Mouse (Mus musculus): Measurements from ENCODE around the gene Csrnp1. TPM values are rescaled to one million over a fixed set of nuclear protein-coding genes. Genes with fewer than 3 reads are reported as not detected.

The Csrnp1 gene
- polyA plus RNA-seq (2012): 0.12 and 0.23 TPM in 2 replicates

- TF ChIP-seq TAL1 (IDR thresholded peaks at IDR 0.05; ENCODE audit: low read length) (no peak), GATA1 (IDR thresholded peaks at IDR 0.05; ENCODE audit: low read length) (no peak)
- peaks cover 46% of the 10 kb centered on the region for H3K27me3 ChIP-seq (ENCODE audit: control insufficient read depth)
- no peaks in the 10 kb centered on the region for H3K9me3 ChIP-seq (ENCODE audit: control insufficient read depth, low read length)
- peak within 1 kb of the TSS; percentile 63 for H3K4me3 ChIP-seq (replicated peaks)
- no peaks in the 10 kb centered on the region for H3K36me3 ChIP-seq (ENCODE audit: control insufficient read depth)
- peaks cover 39% of the 10 kb centered on the region for H3K4me1 ChIP-seq (ENCODE audit: control insufficient read depth)
Measured at GRCm38 (mm10) chr9:119984536-119985011, at the start of gene Csrnp1. TSS of gene Csrnp1 (minus strand) at chr9:119984658.

DNA sequence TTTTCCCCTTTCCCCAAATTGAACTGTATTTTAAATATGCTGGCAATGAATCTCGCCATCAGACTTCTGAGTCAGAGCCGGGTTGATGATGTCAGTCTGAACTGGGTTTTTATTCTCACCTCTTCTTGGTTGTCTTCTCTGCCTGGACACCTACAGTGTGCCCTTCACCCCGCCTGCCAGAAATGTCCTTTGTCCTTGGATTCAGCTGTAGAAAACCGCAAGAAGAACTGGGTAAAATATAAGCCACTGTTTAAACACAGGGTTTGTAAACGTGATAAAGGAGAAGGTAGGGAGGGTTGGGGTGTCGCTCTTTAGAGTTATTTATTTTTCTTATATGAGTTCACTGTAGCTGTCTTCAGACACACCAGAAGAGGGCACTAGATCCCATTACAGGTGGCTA is 48.3 kb upstream of the Csrnp1 start:
- no peaks in the 10 kb centered on the region for H3K4me1 ChIP-seq (ENCODE audit: control insufficient read depth)
- no peak for TF ChIP-seq TAL1 (IDR thresholded peaks at IDR 0.05; ENCODE audit: low read length)
- no peak for TF ChIP-seq GATA1 (IDR thresholded peaks at IDR 0.05; ENCODE audit: low read length)
- no peaks in the 10 kb centered on the region for H3K9me3 ChIP-seq (ENCODE audit: control insufficient read depth, low read length)
- H3K36me3 ChIP-seq (ENCODE audit: control insufficient read depth): no peaks in the 10 kb centered on the region
- H3K27me3 ChIP-seq (ENCODE audit: control insufficient read depth): no peaks in the 10 kb centered on the region
- no peak overlapping the region for H3K4me3 ChIP-seq (replicated peaks)

DNA sequence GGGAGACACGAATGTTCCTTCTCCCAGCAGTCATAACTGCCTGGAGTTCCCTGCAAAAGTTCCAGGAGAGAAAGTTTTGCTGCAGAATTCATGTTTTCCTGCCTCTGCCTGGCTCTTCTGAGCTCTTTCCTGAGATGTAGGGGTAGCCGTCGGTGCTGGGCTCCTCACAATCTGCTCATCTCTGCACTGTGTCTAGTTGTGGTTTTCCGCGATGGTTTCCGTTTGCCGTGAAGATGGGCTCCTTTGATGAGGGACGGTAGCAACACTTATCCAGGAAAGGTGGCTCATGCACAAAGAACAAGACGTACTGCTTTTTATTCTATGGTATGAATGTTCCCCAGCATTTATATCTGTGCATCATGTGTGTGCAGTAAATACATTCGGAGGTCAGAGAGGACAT is 46.0 kb upstream of the Csrnp1 start:
- H3K27me3 ChIP-seq (ENCODE audit: control insufficient read depth): no peaks in the 10 kb centered on the region
- H3K4me1 ChIP-seq (ENCODE audit: control insufficient read depth): no peaks in the 10 kb centered on the region; the same call in 1 of the 2 replicates
- no peaks in the 10 kb centered on the region for H3K36me3 ChIP-seq (ENCODE audit: control insufficient read depth)
- H3K4me3 ChIP-seq (replicated peaks): no peak overlapping the region
- no peaks in the 10 kb centered on the region for H3K9me3 ChIP-seq (ENCODE audit: control insufficient read depth, low read length)
- TF ChIP-seq GATA1 (IDR thresholded peaks at IDR 0.05; ENCODE audit: low read length): no peak
- no peak for TF ChIP-seq TAL1 (IDR thresholded peaks at IDR 0.05; ENCODE audit: low read length)

DNA sequence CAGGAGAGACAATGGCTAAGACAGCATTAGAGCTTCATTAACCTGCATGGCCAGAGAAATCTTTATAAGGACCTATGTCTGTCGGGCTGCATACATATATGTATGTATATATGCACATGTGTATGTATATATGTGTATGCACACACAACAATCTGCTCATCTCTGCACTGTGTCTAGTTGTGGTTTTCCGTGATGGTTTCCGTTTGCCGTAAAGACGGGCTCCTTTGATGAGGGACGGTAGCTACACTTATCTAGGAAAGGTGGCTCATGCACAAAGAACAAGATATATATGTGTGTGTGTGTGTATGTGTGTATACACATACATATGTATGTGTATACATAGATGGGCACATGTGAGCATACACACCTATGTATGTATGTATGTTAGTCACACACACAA is 45.4 kb upstream of the Csrnp1 start:
- Histone ChIP-seq H3K4me3 (replicated peaks) (no peak overlapping the region), H3K27me3 (ENCODE audit: control insufficient read depth) (no peaks in the 10 kb centered on the region)

DNA sequence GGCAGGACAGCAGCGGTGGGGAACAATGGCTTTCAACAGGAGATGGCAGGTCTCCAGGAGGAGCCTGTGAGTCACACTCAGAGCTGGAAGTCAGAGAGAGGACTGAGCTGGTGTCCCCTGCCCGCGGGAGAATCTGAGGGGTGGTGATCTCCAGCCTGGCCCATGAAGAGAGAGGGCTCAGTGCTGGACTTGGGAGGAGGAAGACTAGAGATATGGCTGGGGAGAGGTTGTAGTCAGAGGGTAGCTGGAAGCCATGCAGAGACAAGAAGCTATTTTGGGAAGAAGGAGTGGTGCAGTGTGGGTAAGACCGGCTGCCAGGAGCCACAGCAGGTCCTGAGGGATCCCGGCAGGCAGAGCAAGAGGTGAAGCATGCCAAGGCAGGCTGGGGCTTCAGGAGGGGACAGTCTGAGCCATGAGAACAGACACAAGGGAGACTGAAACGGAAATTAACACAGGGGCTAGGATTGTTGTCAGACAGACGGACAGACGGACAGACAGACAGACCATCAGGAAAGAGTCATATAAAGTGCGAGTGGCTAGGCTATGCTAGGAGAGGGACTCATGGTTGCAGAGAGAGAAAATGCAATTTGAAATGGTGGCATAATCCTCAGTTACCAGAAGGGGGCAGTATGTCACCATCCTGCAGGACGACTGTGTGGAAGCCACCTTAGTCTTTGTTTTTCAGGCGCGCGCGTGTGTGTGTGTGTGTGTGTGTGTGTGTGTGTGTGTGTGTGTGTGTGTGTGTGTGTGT is 43.1 kb upstream of the Csrnp1 start:
- Histone ChIP-seq H3K27me3 (ENCODE audit: control insufficient read depth) (no peaks in the 10 kb centered on the region), H3K4me3 (replicated peaks) (no peak overlapping the region), H3K36me3 (ENCODE audit: control insufficient read depth) (no peaks in the 10 kb centered on the region), H3K4me1 (ENCODE audit: control insufficient read depth) (no peaks in the 10 kb centered on the region; the same call in 1 of the 2 replicates), H3K9me3 (ENCODE audit: control insufficient read depth, low read length) (no peaks in the 10 kb centered on the region)
- TF ChIP-seq TAL1 (IDR thresholded peaks at IDR 0.05; ENCODE audit: low read length) (no peak), GATA1 (IDR thresholded peaks at IDR 0.05; ENCODE audit: low read length) (no peak)

More for the DNA sequence above, 45.4 kb upstream of the Csrnp1 start:
- TF ChIP-seq TAL1 (IDR thresholded peaks at IDR 0.05; ENCODE audit: low read length) (no peak), GATA1 (IDR thresholded peaks at IDR 0.05; ENCODE audit: low read length) (no peak)
- H3K36me3 ChIP-seq (ENCODE audit: control insufficient read depth): no peaks in the 10 kb centered on the region
- no peaks in the 10 kb centered on the region for H3K9me3 ChIP-seq (ENCODE audit: control insufficient read depth, low read length)
- H3K4me1 ChIP-seq (ENCODE audit: control insufficient read depth): no peaks in the 10 kb centered on the region; the same call in 1 of the 2 replicates

DNA sequence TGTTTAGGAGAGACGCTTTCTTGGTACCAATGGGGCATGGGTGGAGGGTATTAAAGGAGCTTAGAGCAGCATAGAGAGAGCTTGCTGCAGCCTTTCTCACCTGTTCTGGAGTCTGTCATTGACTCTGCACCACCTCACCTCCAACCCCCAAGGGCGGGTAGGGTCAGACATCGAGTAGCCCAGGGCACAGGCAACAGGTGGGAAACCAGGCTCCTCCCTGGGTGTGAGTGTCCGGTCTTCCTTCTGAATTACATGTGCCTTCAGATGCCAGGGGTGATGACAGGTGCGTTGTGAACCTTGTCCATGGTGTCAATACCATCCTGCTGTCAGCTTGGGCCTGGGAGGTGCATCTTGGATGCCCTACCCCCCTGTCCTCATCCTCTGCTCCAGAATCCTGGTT is 40.2 kb upstream of the Csrnp1 start:
- TF ChIP-seq TAL1 (IDR thresholded peaks at IDR 0.05; ENCODE audit: low read length) (no peak), GATA1 (IDR thresholded peaks at IDR 0.05; ENCODE audit: low read length) (no peak)
- Histone ChIP-seq H3K36me3 (ENCODE audit: control insufficient read depth) (no peaks in the 10 kb centered on the region), H3K27me3 (ENCODE audit: control insufficient read depth) (no peaks in the 10 kb centered on the region), H3K4me1 (ENCODE audit: control insufficient read depth) (no peaks in the 10 kb centered on the region; the same call in 1 of the 2 replicates), H3K4me3 (replicated peaks) (no peak overlapping the region), H3K9me3 (ENCODE audit: control insufficient read depth, low read length) (no peaks in the 10 kb centered on the region)

DNA sequence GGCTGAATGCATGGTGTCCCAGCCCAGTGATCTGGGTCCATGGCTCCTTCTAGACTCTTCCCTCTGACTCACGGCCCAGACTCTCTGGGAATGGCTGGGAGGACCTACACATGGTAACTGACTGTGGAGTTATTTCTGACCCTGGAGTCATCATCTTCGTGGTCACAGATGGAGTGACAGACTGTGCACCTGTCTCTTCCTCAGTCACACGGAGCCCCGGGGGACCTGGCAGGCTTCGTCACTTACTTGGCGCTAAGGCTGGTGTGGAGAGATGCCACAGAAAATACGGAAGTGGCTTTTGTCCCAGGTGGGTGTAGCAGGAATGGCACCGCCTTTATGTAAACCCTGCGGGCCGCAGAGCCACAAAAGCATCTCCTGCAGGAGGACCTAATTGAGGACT is 39.7 kb upstream of the Csrnp1 start:
- H3K27me3 ChIP-seq (ENCODE audit: control insufficient read depth): no peaks in the 10 kb centered on the region
- no peak for TF ChIP-seq TAL1 (IDR thresholded peaks at IDR 0.05; ENCODE audit: low read length)
- TF ChIP-seq GATA1 (IDR thresholded peaks at IDR 0.05; ENCODE audit: low read length): no peak
- H3K4me3 ChIP-seq (replicated peaks): no peak overlapping the region
- H3K36me3 ChIP-seq (ENCODE audit: control insufficient read depth): no peaks in the 10 kb centered on the region
- H3K9me3 ChIP-seq (ENCODE audit: control insufficient read depth, low read length): no peaks in the 10 kb centered on the region
- H3K4me1 ChIP-seq (ENCODE audit: control insufficient read depth): no peaks in the 10 kb centered on the region; the same call in 1 of the 2 replicates

GRCm38 (mm10) chr9:120023086-120023811 is 38.8 kb upstream of the Csrnp1 start, which contains the start of gene Xirp1:
TSS of gene Xirp1 (minus strand) at chr9:120023598.
- H3K4me3 ChIP-seq (replicated peaks): no peak within 1 kb of the TSS
- no peaks in the 10 kb centered on the region; the same call in 1 of the 2 replicates for H3K4me1 ChIP-seq (ENCODE audit: control insufficient read depth)
- H3K36me3 ChIP-seq (ENCODE audit: control insufficient read depth): no peaks in the 10 kb centered on the region
- TF ChIP-seq TAL1 (IDR thresholded peaks at IDR 0.05; ENCODE audit: low read length) (no peak), GATA1 (IDR thresholded peaks at IDR 0.05; ENCODE audit: low read length) (no peak)
- H3K9me3 ChIP-seq (ENCODE audit: control insufficient read depth, low read length): no peaks in the 10 kb centered on the region
- no peaks in the 10 kb centered on the region for H3K27me3 ChIP-seq (ENCODE audit: control insufficient read depth)

DNA sequence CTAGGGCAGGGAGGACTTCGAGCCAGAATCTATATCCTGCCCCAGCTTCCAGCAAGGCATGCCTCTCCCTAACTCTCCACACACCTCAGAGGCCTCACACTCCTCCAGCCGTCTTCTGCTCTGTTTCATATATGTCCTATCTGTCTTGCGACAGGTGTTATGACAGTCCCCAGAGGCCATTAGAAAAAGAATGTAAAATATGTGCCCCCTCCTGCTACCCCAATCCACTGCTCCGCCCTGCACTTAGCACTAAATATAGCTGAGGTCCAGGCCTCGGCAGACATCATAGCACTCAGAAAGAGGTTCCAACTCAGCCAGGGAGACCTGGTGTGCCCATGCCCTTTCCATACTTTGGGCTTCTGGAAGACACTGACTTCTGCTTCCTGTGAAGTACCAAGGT is 36.7 kb upstream of the Csrnp1 start:
- TF ChIP-seq GATA1 (IDR thresholded peaks at IDR 0.05; ENCODE audit: low read length) (no peak), TAL1 (IDR thresholded peaks at IDR 0.05; ENCODE audit: low read length) (no peak)
- Histone ChIP-seq H3K4me3 (replicated peaks) (no peak overlapping the region), H3K9me3 (ENCODE audit: control insufficient read depth, low read length) (no peaks in the 10 kb centered on the region), H3K4me1 (ENCODE audit: control insufficient read depth) (no peaks in the 10 kb centered on the region; the same call in 1 of the 2 replicates), H3K36me3 (ENCODE audit: control insufficient read depth) (no peaks in the 10 kb centered on the region), H3K27me3 (ENCODE audit: control insufficient read depth) (no peaks in the 10 kb centered on the region)

All from erythroblast, embryonic 14.5 days (primary cell).